Mouse (Mus musculus) E14TG2a.4 (cell line): ENCODE measurements around the gene Olfr855.

ENCODE experiments used
- CTCF ChIP-seq: conservative IDR thresholded peaks from 2 replicates; pipeline ENCODE4 v1.5.1; 2014; ENCODE audit warnings: low read length
- NANOG ChIP-seq: IDR thresholded peaks from 2 replicates; pipeline ENCODE4 v1.6.1; 2014; ENCODE audit warnings: borderline replicate concordance, low read length, mixed read lengths
- POU5F1 ChIP-seq: IDR thresholded peaks from 2 replicates; pipeline ENCODE4 v1.6.1; 2014; ENCODE audit warnings: low read length, borderline replicate concordance

DNA sequence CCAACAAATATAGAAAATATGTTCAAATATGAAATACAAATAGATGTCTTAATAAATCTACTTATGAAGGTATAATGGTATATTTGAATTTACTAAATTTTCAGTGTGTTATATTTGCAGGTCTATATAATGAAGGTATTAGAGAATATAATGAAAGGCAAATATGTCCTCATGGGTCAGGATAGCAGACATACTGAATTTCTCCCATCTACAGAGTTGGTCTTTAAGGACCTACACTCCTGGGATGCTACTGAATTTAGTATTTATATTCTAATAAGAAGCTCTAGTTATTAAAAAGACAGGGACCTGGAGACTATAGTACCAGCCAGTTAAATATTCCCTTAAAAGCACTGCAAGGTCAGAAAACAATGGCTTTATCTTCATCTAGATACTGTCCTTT lies at the start of gene Olfr855:
- TF ChIP-seq POU5F1 = no peak
- no peak for TF ChIP-seq CTCF
- TF ChIP-seq NANOG = no peak
